Mouse (Mus musculus): Measurements from ENCODE around the gene Tapbpl. TPM values are rescaled to one million over a fixed set of nuclear protein-coding genes. Genes with fewer than 3 reads are reported as not detected.
A peak's percentile ranks its signal among the peaks of the same experiment; 100 is the strongest.

The Tapbpl gene
- polyA plus RNA-seq, 1 experiment from 2014 or later, result 9.1 TPM

GRCm38 (mm10) chr6:125266091-125266490, 34.4 kb upstream of the Tapbpl start:
- Histone ChIP-seq H3K36me3 (ENCODE audit: control insufficient read depth, insufficient read depth) (no peaks in the 10 kb centered on the region), H3K9ac (ENCODE audit: low read length) (no peak overlapping the region), H3K27me3 (ENCODE audit: control insufficient read depth, insufficient read depth, low read length) (no peaks in the 10 kb centered on the region), H3K4me2 (ENCODE audit: low read depth, low read length) (no peak overlapping the region), H3K4me1 (ENCODE audit: control insufficient read depth, insufficient read depth, low read length) (peaks cover 1% of the 10 kb centered on the region), H3K27ac (ENCODE audit: low read length) (no peak overlapping the region), H3K4me3 (ENCODE audit: low read length) (no peak overlapping the region), H3K9me3 (replicated peaks; ENCODE audit: control insufficient read depth, low read length) (peaks cover 4% of the 10 kb centered on the region; the same call in 1 of the 2 replicates)
- WGBS, result 62% methylated on average over 13 of the region's 13 CpGs
- ATAC-seq (replicated peaks; ENCODE audit: extremely low read depth, insufficient read depth, low FRiP score), result no peak

GRCm38 (mm10) chr6:125265239-125265638, 33.6 kb upstream of the Tapbpl start:
- Histone ChIP-seq H3K27ac (ENCODE audit: low read length) (no peak overlapping the region), H3K9me3 (replicated peaks; ENCODE audit: control insufficient read depth, low read length) (peaks cover 4% of the 10 kb centered on the region; the same call in 1 of the 2 replicates), H3K4me3 (ENCODE audit: low read length) (no peak overlapping the region), H3K9ac (ENCODE audit: low read length) (no peak overlapping the region), H3K27me3 (ENCODE audit: control insufficient read depth, insufficient read depth, low read length) (no peaks in the 10 kb centered on the region), H3K4me1 (ENCODE audit: control insufficient read depth, insufficient read depth, low read length) (no peaks in the 10 kb centered on the region), H3K4me2 (ENCODE audit: low read depth, low read length) (no peak overlapping the region), H3K36me3 (ENCODE audit: control insufficient read depth, insufficient read depth) (no peaks in the 10 kb centered on the region)
- ATAC-seq (replicated peaks; ENCODE audit: extremely low read depth, insufficient read depth, low FRiP score), result peak; percentile 37; the same call in 1 of the 2 replicates
- WGBS, result 37% methylated on average over 10 of the region's 10 CpGs

- H3K4me3 ChIP-seq (ENCODE audit: low read length), result no peak overlapping the region
- H3K4me1 ChIP-seq (ENCODE audit: control insufficient read depth, insufficient read depth, low read length), result no peaks in the 10 kb centered on the region
- H3K27ac ChIP-seq (ENCODE audit: low read length), result no peak overlapping the region
- ATAC-seq (replicated peaks; ENCODE audit: extremely low read depth, insufficient read depth, low FRiP score), result no peak
- 83% methylated on average over 9 of the region's 9 CpGs for WGBS
- peaks cover 4% of the 10 kb centered on the region; the same call in 1 of the 2 replicates for H3K9me3 ChIP-seq (replicated peaks; ENCODE audit: control insufficient read depth, low read length)
- no peak overlapping the region for H3K4me2 ChIP-seq (ENCODE audit: low read depth, low read length)
- H3K9ac ChIP-seq (ENCODE audit: low read length), result no peak overlapping the region
- no peaks in the 10 kb centered on the region for H3K27me3 ChIP-seq (ENCODE audit: control insufficient read depth, insufficient read depth, low read length)
- no peaks in the 10 kb centered on the region for H3K36me3 ChIP-seq (ENCODE audit: control insufficient read depth, insufficient read depth)
Measured at GRCm38 (mm10) chr6:125264219-125264618, 32.6 kb upstream of the Tapbpl start.

DNA sequence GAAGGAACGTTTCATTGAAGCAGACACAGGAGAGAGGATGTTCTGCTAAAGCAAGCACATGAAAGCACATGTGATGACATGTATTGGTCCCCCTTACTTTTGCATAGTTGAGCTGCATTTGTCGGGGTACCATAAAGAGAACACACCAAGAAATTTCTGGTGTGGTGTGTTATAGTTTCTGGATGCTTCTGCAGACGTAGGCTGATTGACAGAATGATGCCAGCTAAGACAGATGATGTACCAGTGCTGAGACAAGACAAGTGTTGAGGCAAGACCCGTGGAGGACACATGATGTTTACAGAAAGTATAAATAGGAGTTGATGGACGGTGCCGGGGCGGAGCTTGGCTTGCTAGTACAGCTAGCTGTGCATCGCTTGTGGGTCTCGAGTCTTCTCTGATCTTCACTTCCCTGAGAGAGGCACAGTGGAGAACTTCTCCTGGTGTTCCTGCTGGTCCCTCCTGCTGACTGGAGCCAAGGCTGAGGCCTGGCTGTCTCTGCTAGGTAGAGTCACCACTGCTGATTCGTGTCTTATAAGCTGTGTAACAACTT, 28.4 kb upstream of the Tapbpl start:
- 72% methylated on average over 10 of the region's 10 CpGs for WGBS
- peaks cover 4% of the 10 kb centered on the region; the same call in 1 of the 2 replicates for H3K9me3 ChIP-seq (replicated peaks; ENCODE audit: control insufficient read depth, low read length)
- no peak overlapping the region for H3K4me2 ChIP-seq (ENCODE audit: low read depth, low read length)
- H3K4me3 ChIP-seq (ENCODE audit: low read length), result no peak overlapping the region
- ATAC-seq (replicated peaks; ENCODE audit: extremely low read depth, insufficient read depth, low FRiP score), result no peak
- H3K9ac ChIP-seq (ENCODE audit: low read length), result no peak overlapping the region
- H3K4me1 ChIP-seq (ENCODE audit: control insufficient read depth, insufficient read depth, low read length), result no peaks in the 10 kb centered on the region
- no peaks in the 10 kb centered on the region for H3K27me3 ChIP-seq (ENCODE audit: control insufficient read depth, insufficient read depth, low read length)
- H3K27ac ChIP-seq (ENCODE audit: low read length), result no peak overlapping the region
- no peaks in the 10 kb centered on the region for H3K36me3 ChIP-seq (ENCODE audit: control insufficient read depth, insufficient read depth)

- H3K4me2 ChIP-seq (ENCODE audit: low read depth, low read length), result no peak overlapping the region
- 75% methylated on average over 8 of the region's 8 CpGs for WGBS
- H3K9me3 ChIP-seq (replicated peaks; ENCODE audit: control insufficient read depth, low read length), result no peaks in the 10 kb centered on the region
- no peak overlapping the region for H3K4me3 ChIP-seq (ENCODE audit: low read length)
- no peak overlapping the region for H3K9ac ChIP-seq (ENCODE audit: low read length)
- no peaks in the 10 kb centered on the region for H3K27me3 ChIP-seq (ENCODE audit: control insufficient read depth, insufficient read depth, low read length)
- H3K4me1 ChIP-seq (ENCODE audit: control insufficient read depth, insufficient read depth, low read length), result no peaks in the 10 kb centered on the region
- no peak for ATAC-seq (replicated peaks; ENCODE audit: extremely low read depth, insufficient read depth, low FRiP score)
- no peaks in the 10 kb centered on the region for H3K36me3 ChIP-seq (ENCODE audit: control insufficient read depth, insufficient read depth)
- no peak overlapping the region for H3K27ac ChIP-seq (ENCODE audit: low read length)
Measured at GRCm38 (mm10) chr6:125256222-125256966, 24.7 kb upstream of the Tapbpl start.

- no peak for ATAC-seq (replicated peaks; ENCODE audit: extremely low read depth, insufficient read depth, low FRiP score)
- H3K9ac ChIP-seq (ENCODE audit: low read length), result no peak overlapping the region
- no peak overlapping the region for H3K4me2 ChIP-seq (ENCODE audit: low read depth, low read length)
- H3K9me3 ChIP-seq (replicated peaks; ENCODE audit: control insufficient read depth, low read length), result no peaks in the 10 kb centered on the region
- H3K4me3 ChIP-seq (ENCODE audit: low read length), result no peak overlapping the region
- H3K4me1 ChIP-seq (ENCODE audit: control insufficient read depth, insufficient read depth, low read length), result no peaks in the 10 kb centered on the region
- 81% methylated on average over 7 of the region's 7 CpGs for WGBS
- no peaks in the 10 kb centered on the region for H3K36me3 ChIP-seq (ENCODE audit: control insufficient read depth, insufficient read depth)
- H3K27ac ChIP-seq (ENCODE audit: low read length), result no peak overlapping the region
- no peaks in the 10 kb centered on the region for H3K27me3 ChIP-seq (ENCODE audit: control insufficient read depth, insufficient read depth, low read length)
Measured at GRCm38 (mm10) chr6:125255516-125256044, 23.9 kb upstream of the Tapbpl start.

GRCm38 (mm10) chr6:125253863-125254715, 22.4 kb upstream of the Tapbpl start:
- H3K9ac ChIP-seq (ENCODE audit: low read length), result no peak overlapping the region
- ATAC-seq (replicated peaks; ENCODE audit: extremely low read depth, insufficient read depth, low FRiP score), result no peak
- no peaks in the 10 kb centered on the region for H3K4me1 ChIP-seq (ENCODE audit: control insufficient read depth, insufficient read depth, low read length)

GRCm38 (mm10) chr6:125252711-125253110, 21.1 kb upstream of the Tapbpl start:
- H3K9ac ChIP-seq (ENCODE audit: low read length), result no peak overlapping the region
- H3K4me3 ChIP-seq (ENCODE audit: low read length), result no peak overlapping the region
- H3K9me3 ChIP-seq (replicated peaks; ENCODE audit: control insufficient read depth, low read length), result no peaks in the 10 kb centered on the region
- no peak for ATAC-seq (replicated peaks; ENCODE audit: extremely low read depth, insufficient read depth, low FRiP score)
- 87% methylated on average over 8 of the region's 8 CpGs for WGBS
- H3K36me3 ChIP-seq (ENCODE audit: control insufficient read depth, insufficient read depth), result no peaks in the 10 kb centered on the region
- H3K4me2 ChIP-seq (ENCODE audit: low read depth, low read length), result no peak overlapping the region
- no peaks in the 10 kb centered on the region for H3K4me1 ChIP-seq (ENCODE audit: control insufficient read depth, insufficient read depth, low read length)
- H3K27me3 ChIP-seq (ENCODE audit: control insufficient read depth, insufficient read depth, low read length), result no peaks in the 10 kb centered on the region
- no peak overlapping the region for H3K27ac ChIP-seq (ENCODE audit: low read length)

More at GRCm38 (mm10) chr6:125253863-125254715, 22.4 kb upstream of the Tapbpl start:
- H3K9me3 ChIP-seq (replicated peaks; ENCODE audit: control insufficient read depth, low read length), result no peaks in the 10 kb centered on the region
- no peak overlapping the region for H3K4me2 ChIP-seq (ENCODE audit: low read depth, low read length)
- no peak overlapping the region for H3K4me3 ChIP-seq (ENCODE audit: low read length)
- 67% methylated on average over 14 of the region's 14 CpGs for WGBS
- H3K27me3 ChIP-seq (ENCODE audit: control insufficient read depth, insufficient read depth, low read length), result no peaks in the 10 kb centered on the region
- no peaks in the 10 kb centered on the region for H3K36me3 ChIP-seq (ENCODE audit: control insufficient read depth, insufficient read depth)
- H3K27ac ChIP-seq (ENCODE audit: low read length), result no peak overlapping the region
